Mouse (Mus musculus): ENCODE measurements at regions not wholly inside any gene's neighbourhood (a gene's known extent, or its start where the extent isn't known, plus 50 kb on each side); places are given as distances from the start of the nearest gene placed in this dataset.
A peak's percentile ranks its signal among the peaks of the same experiment; 100 is the strongest.

DNA sequence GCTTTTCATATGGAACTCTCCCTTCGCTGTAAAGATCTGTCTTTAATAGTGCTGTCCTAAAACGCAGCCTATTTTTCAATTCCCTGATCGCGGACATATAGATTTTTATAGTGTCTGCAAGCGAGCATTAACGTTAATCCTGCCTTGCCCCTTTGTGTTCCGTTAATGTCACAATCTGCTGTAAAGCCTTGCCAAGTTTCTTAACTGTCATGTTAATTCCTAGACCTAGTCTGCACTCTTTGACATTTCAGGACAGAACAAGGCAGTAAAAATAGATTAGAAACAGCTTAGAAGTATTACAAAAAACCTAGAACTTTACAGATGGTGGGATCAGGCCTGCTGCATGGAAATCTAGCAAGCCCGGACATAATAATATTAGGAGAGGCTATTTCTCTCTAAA lies 410.6 kb downstream of the Zfp536 start:
- peaks cover 12% of the 10 kb centered on the region for H3K27me3 ChIP-seq (ENCODE audit: insufficient read depth, poor library complexity, severe bottlenecking)
- H3K27ac ChIP-seq: peak overlapping the region; percentile 87
- no peaks in the 10 kb centered on the region for H3K9me3 ChIP-seq
- 44% methylated on average over 8 of the region's 8 CpGs for WGBS
- H3K4me3 ChIP-seq: peak overlapping the region; percentile 36
- no peak for DNase-seq (ENCODE audit: low spot score)
- H3K4me1 ChIP-seq (replicated peaks): peaks cover 52% of the 10 kb centered on the region
- H3K36me3 ChIP-seq: no peaks in the 10 kb centered on the region

DNA sequence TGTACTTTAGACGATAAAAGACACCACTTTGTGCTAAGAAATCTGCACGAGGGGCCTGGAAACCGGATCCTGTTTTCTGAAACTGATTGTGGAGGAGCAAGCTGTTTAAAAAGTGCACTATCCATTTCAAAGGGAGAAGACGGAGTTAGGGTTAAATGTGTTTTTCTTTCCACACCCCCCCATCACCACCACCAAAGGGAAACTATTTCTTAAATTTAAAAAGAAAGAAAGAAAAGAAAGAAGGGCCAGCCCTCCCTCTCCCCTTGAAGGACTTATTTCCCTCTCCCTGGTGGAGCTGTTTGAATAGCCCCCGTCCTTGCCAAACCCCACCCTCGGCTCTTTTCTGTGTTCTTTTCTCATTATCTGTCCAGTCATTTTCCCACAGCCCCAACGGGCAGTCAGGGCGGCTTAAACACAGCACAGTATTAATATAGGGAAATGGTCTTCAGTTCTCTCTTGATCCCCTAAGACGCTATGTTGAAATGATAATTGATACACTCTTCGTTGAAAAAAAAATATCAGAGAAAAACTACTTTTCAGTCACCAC lies 409.7 kb downstream of the Zfp536 start:
- Histone ChIP-seq H3K9me3 (no peaks in the 10 kb centered on the region), H3K27ac (peak overlapping the region; percentile 87), H3K36me3 (no peaks in the 10 kb centered on the region), H3K4me1 (replicated peaks) (peaks cover 48% of the 10 kb centered on the region), H3K27me3 (ENCODE audit: insufficient read depth, poor library complexity, severe bottlenecking) (peaks cover 12% of the 10 kb centered on the region), H3K4me3 (peak overlapping the region; percentile 18; the same call in 1 of the 2 replicates)
- WGBS: 13% methylated on average over 10 of the region's 10 CpGs
- DNase-seq (ENCODE audit: low spot score): peak; percentile 52

DNA sequence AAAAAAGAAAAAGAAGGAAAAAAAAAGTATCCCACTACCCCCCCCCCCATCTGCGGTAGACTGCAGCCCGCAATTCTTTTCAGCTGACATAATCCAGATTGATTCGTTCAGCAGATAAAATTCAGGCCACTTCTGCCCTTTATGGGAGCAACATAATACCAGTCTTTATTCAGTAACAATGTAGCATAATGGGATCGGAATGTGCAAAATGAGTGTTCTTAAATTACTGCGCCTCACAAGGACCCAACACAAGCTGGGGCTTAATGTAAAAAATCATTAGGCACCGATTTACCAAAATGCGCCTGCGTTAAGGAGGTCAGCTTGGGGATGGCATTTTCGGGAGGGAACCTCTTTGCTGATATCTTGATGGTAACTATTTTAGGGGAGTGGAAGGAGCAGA lies 409.2 kb downstream of the Zfp536 start:
- Histone ChIP-seq H3K36me3 (no peaks in the 10 kb centered on the region), H3K4me1 (replicated peaks) (peaks cover 48% of the 10 kb centered on the region), H3K4me3 (peak overlapping the region; percentile 18; the same call in 1 of the 2 replicates), H3K27ac (peak overlapping the region; percentile 87), H3K9me3 (no peaks in the 10 kb centered on the region), H3K27me3 (ENCODE audit: insufficient read depth, poor library complexity, severe bottlenecking) (peaks cover 12% of the 10 kb centered on the region)
- no peak for DNase-seq (ENCODE audit: low spot score)
- WGBS: 29% methylated on average over 9 of the region's 9 CpGs

DNA sequence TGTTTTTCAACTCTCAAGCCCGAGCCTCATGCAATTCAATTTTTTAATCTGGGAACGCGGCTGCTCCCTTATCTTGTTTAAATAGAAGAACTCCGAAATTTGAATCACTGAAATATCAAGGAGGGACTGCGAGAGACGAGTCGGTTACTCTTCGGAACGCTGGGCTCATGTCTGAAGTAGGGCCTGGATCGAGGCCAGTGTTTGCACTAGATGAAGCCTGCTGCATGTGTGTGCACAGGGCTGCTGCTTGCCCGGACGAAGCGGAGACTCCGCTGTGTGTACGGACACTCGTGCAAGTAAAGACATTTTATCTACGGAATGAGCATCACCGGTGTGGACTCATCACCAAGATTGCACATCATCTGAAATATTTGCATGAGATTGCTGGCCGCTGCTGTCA lies 407.4 kb downstream of the Zfp536 start:
- no peaks in the 10 kb centered on the region for H3K36me3 ChIP-seq
- DNase-seq (ENCODE audit: low spot score): no peak
- H3K4me3 ChIP-seq: no peak overlapping the region
- no peaks in the 10 kb centered on the region for H3K9me3 ChIP-seq
- H3K4me1 ChIP-seq (replicated peaks): peaks cover 44% of the 10 kb centered on the region
- H3K27me3 ChIP-seq (ENCODE audit: insufficient read depth, poor library complexity, severe bottlenecking): peaks cover 8% of the 10 kb centered on the region
- H3K27ac ChIP-seq: peak overlapping the region; percentile 87; the same call in 1 of the 2 replicates
- WGBS: 93% methylated on average over 19 of the region's 19 CpGs

DNA sequence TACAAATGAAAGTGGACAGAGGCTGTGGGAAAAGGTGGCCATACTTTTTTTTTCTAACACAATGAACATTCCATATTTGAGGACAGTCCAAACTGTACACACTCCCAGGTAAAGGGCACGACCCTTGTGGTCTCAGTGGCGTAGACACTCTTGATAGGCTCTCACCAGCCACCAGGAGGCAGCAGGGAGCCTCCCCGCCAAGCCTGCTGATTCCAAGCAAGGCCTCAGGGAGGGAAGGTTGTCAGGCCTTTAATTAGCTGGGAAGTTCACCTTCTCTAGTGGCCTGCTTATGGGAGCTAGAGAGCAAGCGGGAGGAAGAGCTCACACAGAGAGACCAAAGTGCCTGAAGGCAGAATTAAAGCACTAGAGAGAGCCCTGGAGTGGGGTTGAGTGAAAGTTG lies 403.7 kb downstream of the Zfp536 start:
- Histone ChIP-seq H3K4me1 (replicated peaks) (peaks cover 20% of the 10 kb centered on the region), H3K27ac (no peak overlapping the region), H3K36me3 (no peaks in the 10 kb centered on the region), H3K9me3 (no peaks in the 10 kb centered on the region), H3K4me3 (no peak overlapping the region), H3K27me3 (ENCODE audit: insufficient read depth, poor library complexity, severe bottlenecking) (0 out of 2 replicates have a peak, but pooled peaks cover 8% of the 10 kb centered on the region)
- DNase-seq (ENCODE audit: low spot score): peak; percentile 57
- WGBS: 27% methylated on average over 4 of the region's 4 CpGs

DNA sequence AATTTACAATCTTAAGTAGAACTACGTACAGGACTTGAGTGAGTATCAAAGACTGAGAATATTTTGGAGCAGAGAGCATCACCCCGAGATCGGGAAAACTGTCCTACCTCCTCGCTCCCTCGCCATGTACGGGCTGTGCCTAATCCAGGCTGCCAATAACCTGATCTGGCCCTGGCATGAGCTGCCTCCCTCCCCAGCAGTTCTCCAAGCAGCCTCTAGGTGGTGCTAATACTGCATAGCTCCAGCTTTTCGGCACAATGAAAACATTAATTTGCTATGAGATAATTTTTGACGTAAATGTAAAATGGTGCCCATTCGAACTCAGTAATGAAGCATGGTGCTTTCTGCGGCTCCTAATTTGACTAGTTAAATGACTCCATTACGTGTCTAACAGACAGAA lies 399.6 kb downstream of the Zfp536 start:
- peak; percentile 80 for DNase-seq (ENCODE audit: low spot score)
- H3K36me3 ChIP-seq: no peaks in the 10 kb centered on the region
- H3K4me1 ChIP-seq (replicated peaks): peaks cover 46% of the 10 kb centered on the region
- H3K9me3 ChIP-seq: no peaks in the 10 kb centered on the region
- WGBS: 18% methylated on average over 11 of the region's 11 CpGs
- H3K27ac ChIP-seq: no peak overlapping the region
- H3K27me3 ChIP-seq (ENCODE audit: insufficient read depth, poor library complexity, severe bottlenecking): 0 out of 2 replicates have a peak, but pooled peaks cover 16% of the 10 kb centered on the region
- H3K4me3 ChIP-seq: 0 out of 2 replicates have a peak overlapping the region, but pooled peaks have one; percentile 3

DNA sequence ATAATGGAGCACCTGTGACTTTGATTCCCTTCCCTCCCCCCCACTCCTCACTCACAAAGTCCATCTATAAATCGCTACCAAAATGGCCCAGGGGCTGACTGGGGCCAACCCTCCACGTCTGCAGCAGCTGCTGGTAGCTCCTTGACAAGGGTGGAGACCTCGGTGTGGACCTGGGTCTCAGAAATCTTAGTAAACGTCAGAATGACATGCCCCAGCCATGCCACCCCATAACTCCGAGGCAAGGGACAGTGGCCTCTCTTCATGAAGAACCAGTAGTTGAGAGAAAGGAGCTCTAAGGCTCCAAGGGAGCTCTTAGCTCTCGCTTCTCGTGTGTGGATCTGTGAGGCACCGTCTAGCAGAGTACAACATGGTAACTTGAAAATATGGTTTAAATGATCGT lies 398.4 kb downstream of the Zfp536 start:
- Histone ChIP-seq H3K27ac (peak overlapping the region; percentile 65), H3K9me3 (no peaks in the 10 kb centered on the region), H3K4me1 (replicated peaks) (peaks cover 46% of the 10 kb centered on the region), H3K36me3 (no peaks in the 10 kb centered on the region), H3K4me3 (no peak overlapping the region), H3K27me3 (ENCODE audit: insufficient read depth, poor library complexity, severe bottlenecking) (0 out of 2 replicates have a peak, but pooled peaks cover 16% of the 10 kb centered on the region)
- peak; percentile 34 for DNase-seq (ENCODE audit: low spot score)
- WGBS: 58% methylated on average over 9 of the region's 9 CpGs

DNA sequence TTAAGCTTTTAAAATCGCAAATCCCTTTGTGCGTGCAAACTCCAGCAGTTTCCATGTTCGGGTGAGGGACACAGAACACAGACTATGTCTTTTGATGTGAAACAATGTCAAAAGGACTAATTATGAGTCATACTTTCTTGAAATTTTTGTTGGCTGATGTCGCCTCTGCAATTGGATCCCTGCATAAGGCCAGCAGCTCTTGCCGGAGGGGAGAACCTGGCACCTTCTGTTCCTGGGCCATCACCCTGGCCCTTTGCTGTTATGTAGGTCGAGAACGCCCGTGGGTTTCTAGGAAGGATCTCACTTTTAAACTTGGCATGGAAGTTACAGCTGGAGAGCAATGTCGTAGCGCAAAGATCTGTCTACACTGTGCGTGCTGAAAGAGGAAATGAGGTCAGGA lies 397.9 kb downstream of the Zfp536 start:
- 0 out of 2 replicates have a peak, but pooled peaks cover 16% of the 10 kb centered on the region for H3K27me3 ChIP-seq (ENCODE audit: insufficient read depth, poor library complexity, severe bottlenecking)
- H3K4me3 ChIP-seq: no peak overlapping the region
- no peaks in the 10 kb centered on the region for H3K36me3 ChIP-seq
- 66% methylated on average over 11 of the region's 11 CpGs for WGBS
- peaks cover 46% of the 10 kb centered on the region for H3K4me1 ChIP-seq (replicated peaks)
- no peaks in the 10 kb centered on the region for H3K9me3 ChIP-seq
- no peak for DNase-seq (ENCODE audit: low spot score)
- peak overlapping the region; percentile 65 for H3K27ac ChIP-seq

DNA sequence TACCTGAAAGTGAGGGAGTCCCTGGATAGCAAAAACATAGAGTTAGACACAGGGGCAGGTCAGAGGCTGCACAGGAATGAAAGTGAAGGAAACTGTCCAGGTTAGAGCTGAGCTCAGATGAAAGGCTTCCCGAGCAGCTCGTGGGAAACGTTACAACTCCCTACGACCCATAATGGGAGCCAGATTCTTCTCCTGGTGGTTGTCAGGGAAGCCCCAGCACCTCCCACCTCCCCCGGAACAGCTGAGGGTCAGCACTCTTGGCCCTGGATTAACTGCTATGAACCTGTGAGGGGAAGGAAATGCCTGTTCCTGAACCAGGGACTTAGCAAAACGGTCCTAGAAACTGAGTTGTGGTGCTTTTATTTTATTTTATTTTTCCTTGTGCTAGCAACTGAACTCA lies 397.2 kb downstream of the Zfp536 start:
- 8% methylated on average over 6 of the region's 6 CpGs for WGBS
- Histone ChIP-seq H3K9me3 (no peaks in the 10 kb centered on the region), H3K36me3 (no peaks in the 10 kb centered on the region), H3K27me3 (ENCODE audit: insufficient read depth, poor library complexity, severe bottlenecking) (0 out of 2 replicates have a peak, but pooled peaks cover 16% of the 10 kb centered on the region), H3K4me3 (no peak overlapping the region), H3K4me1 (replicated peaks) (peaks cover 44% of the 10 kb centered on the region), H3K27ac (peak overlapping the region; percentile 65)
- DNase-seq (ENCODE audit: low spot score): peak; percentile 44

DNA sequence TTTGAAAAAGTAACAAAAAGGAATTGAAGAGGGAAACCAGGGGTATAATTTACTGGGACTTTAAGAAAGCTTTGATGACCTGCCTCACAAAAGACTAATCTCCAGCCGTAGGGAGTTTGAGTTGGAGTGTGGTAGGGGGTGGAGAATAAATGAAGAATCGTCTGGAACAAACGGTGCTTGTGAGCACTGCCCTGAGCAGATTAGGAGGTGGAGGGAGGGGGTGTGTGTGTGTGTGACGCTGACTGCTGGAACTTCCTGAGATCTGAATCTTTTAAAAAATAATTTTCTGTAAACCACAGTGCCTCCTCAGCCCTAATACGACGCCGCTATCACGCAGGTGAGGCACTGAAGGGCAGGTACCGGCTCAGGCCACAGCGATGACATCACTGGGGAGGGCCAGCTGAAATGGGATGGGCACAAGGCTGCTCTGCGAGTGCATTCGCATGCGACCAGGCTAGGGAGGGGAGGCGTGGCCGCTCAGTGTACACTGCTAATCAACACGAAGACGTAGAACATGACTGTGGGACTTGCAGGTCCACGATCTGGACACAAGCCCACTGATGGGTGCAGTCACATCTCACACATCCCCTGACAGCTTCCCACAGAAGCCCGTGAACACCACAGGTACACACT lies 395.4 kb downstream of the Zfp536 start:
- Histone ChIP-seq H3K27me3 (ENCODE audit: insufficient read depth, poor library complexity, severe bottlenecking) (0 out of 2 replicates have a peak, but pooled peaks cover 12% of the 10 kb centered on the region), H3K27ac (peak overlapping the region; percentile 40), H3K4me3 (no peak overlapping the region), H3K4me1 (replicated peaks) (peaks cover 43% of the 10 kb centered on the region), H3K36me3 (no peaks in the 10 kb centered on the region), H3K9me3 (no peaks in the 10 kb centered on the region)
- DNase-seq (ENCODE audit: low spot score): no peak
- 37% methylated on average over 19 of the region's 19 CpGs for WGBS

DNA sequence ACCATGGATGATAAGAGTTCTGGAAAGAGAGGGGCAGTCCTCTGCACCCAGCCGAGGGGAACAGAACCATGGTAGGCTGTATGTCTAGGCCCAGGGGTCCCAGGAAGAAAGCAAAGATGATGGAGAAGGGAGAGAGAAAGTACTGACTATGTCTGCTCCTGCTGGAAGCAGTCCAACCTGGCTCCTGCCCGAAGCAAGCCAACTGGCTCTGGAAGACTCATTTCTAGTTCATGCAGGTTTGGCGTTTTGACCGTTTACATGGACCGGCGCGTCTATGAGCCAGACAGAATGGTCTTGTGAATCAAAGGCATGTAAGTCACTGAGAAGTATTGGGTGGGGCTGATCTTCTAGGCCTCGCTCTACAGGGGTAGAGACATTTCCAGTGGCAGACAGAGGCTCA lies 385.6 kb downstream of the Zfp536 start:
- Histone ChIP-seq H3K27me3 (ENCODE audit: insufficient read depth, poor library complexity, severe bottlenecking) (no peaks in the 10 kb centered on the region), H3K36me3 (no peaks in the 10 kb centered on the region), H3K4me1 (replicated peaks) (peaks cover 14% of the 10 kb centered on the region), H3K27ac (no peak overlapping the region), H3K4me3 (no peak overlapping the region), H3K9me3 (no peaks in the 10 kb centered on the region)
- DNase-seq (ENCODE audit: low spot score): no peak
- 94% methylated on average over 8 of the region's 8 CpGs for WGBS

DNA sequence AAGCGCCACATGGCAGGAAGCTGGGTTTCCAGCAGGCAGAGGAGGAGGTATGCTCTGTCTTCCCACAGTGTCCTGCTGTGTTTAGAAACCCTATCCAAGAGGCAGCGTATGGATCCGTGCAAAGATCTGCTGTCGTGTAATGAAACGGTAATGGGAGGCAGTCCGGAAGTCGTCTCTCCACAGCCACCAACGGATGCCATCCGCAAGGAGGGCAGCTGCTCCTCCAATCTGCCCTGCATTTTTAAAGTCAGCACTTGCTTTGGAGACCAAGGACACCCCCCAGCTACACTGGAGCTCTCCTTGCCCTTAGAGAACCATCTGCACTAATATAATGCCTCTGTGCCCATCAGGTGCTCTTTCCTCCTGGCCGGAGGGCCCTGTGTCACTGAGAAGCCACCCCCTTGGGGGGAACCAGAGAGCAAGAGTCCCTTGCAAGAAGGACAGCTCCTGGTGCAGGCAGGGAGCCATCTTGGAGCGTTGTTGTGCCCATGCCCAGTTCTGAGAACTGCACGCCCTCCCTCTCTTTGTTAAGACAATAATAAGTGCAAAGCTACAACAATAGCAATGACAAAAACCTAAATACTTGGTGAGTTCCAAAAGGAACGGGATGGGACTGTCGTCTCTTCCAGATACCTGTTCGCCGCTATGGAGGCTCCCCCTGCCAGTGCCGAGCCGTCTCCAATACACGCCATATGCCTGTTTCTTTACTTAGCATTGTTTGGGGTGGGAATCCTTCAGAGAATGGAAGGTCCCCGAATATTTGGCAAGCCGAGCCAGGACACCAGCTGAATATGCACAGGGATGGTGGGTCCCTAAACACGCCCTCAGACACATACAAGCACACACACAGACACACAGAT lies 384.4 kb downstream of the Zfp536 start:
- Histone ChIP-seq H3K27ac (peak overlapping the region; percentile 47), H3K4me1 (replicated peaks) (peaks cover 14% of the 10 kb centered on the region), H3K9me3 (no peaks in the 10 kb centered on the region), H3K4me3 (no peak overlapping the region), H3K36me3 (no peaks in the 10 kb centered on the region), H3K27me3 (ENCODE audit: insufficient read depth, poor library complexity, severe bottlenecking) (no peaks in the 10 kb centered on the region)
- WGBS: 74% methylated on average over 22 of the region's 22 CpGs
- no peak for DNase-seq (ENCODE audit: low spot score)

DNA sequence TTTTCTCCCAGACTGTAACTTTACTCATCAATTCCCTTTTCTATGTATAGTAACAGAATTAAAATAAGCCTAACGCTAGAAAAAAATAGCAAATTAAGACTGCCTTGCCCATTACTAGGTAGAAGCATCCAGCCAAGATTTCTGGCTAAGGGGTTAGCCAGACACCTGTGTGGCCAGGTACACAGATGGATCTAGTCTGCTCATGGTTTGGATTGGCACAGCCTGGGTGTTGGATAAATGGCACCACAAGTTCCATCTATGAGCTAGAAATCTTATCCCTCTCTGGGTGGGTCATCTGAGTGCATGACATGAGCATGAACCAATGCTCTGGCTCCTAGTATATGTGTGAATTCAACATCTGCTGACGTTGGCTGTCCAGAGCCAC lies 383.7 kb downstream of the Zfp536 start:
- WGBS: 88% methylated on average over 2 of the region's 2 CpGs
- no peaks in the 10 kb centered on the region for H3K9me3 ChIP-seq

More for the DNA sequence above, 383.7 kb downstream of the Zfp536 start:
- no peak for DNase-seq (ENCODE audit: low spot score)
- H3K36me3 ChIP-seq: no peaks in the 10 kb centered on the region
- H3K4me3 ChIP-seq: no peak overlapping the region
- H3K4me1 ChIP-seq (replicated peaks): peaks cover 15% of the 10 kb centered on the region
- no peaks in the 10 kb centered on the region for H3K27me3 ChIP-seq (ENCODE audit: insufficient read depth, poor library complexity, severe bottlenecking)
- H3K27ac ChIP-seq: no peak overlapping the region
